Mouse (Mus musculus) embryonic facial prominence, embryonic 14.5 days (tissue): Measurements from ENCODE around the gene Zfp605. TPM values are rescaled to one million over a fixed set of nuclear protein-coding genes. Genes with fewer than 3 reads are reported as not detected.

Source experiments
- ATAC-seq: fragments of 200-750 bp; cut with Nextera tagmentation; 2 replicates; pipeline ENCODE4 v1.8.0; 2017; ENCODE audit warnings: low read depth, moderate number of reproducible peaks, moderate TSS enrichment
- DNase-seq: peaks from one replicate; pipeline ENCODE4 v3.0.0-alpha.2; 2015; ENCODE audit warnings: low spot score
- H3K27ac ChIP-seq: fragments of 300-500 bp; sonication (generic); replicated peaks from 2 replicates; pipeline ENCODE4 v1.5.1; 2014; ENCODE audit warnings: low read depth, mild to moderate bottlenecking, low read length, moderate library complexity
- H3K27me3 ChIP-seq: fragments of 300-500 bp; sonication (generic); replicated peaks from 2 replicates; pipeline ENCODE4 v1.6.1; 2014; ENCODE audit warnings: low read length; ENCODE audit not compliant: control insufficient read depth, insufficient read depth
- H3K36me3 ChIP-seq: fragments of 300-500 bp; sonication (generic); 2 replicates; pipeline ENCODE4 v1.6.1; 2014; ENCODE audit warnings: low read length, mixed read lengths; ENCODE audit not compliant: control insufficient read depth, insufficient read depth
- H3K4me1 ChIP-seq: fragments of 300-500 bp; sonication (generic); 2 replicates; pipeline ENCODE4 v1.6.1; 2014; ENCODE audit warnings: antibody characterized with exemption, low read length; ENCODE audit not compliant: control insufficient read depth, insufficient read depth
- H3K4me2 ChIP-seq: fragments of 300-500 bp; sonication (generic); 2 replicates; pipeline ENCODE4 v1.6.1; 2014; ENCODE audit warnings: low read depth, mild to moderate bottlenecking, low read length, moderate library complexity, mixed read lengths
- H3K4me3 ChIP-seq: fragments of 300-500 bp; sonication (generic); 2 replicates; pipeline ENCODE4 v1.5.1; 2014; ENCODE audit warnings: low read depth, mild to moderate bottlenecking, low read length
- H3K9ac ChIP-seq: fragments of 300-500 bp; sonication (generic); 2 replicates; pipeline ENCODE4 v1.6.1; 2014; ENCODE audit warnings: low read depth, mild to moderate bottlenecking, low read length, moderate library complexity, mixed read lengths
- H3K9me3 ChIP-seq: fragments of 300-500 bp; sonication (generic); 2 replicates; pipeline ENCODE4 v1.6.1; 2016; ENCODE audit warnings: low read length; ENCODE audit not compliant: control insufficient read depth
- WGBS: fragments of 180-500 bp; shearing (Covaris S2); extraction: QIAGEN DNeasy Blood & Tissue Kit; methylation state at CpG from one replicate; pipeline ENCODE4 v1.1.7; 2014; 5-methylcytosine and 5-hydroxymethylcytosine counted together
- polyA plus RNA-seq: library from polyadenylated mRNA; unstranded; fragments of >200 nt; fragmentation: Nextera tagmentation; extraction: Ambion mirVana; gene quantifications from 2 replicates; pipeline ENCODE4 v1.2.1, GENCODE M21; 2014

The Zfp605 gene
- polyA plus RNA-seq, 1 experiment from 2014 or later: 4.0 TPM

GRCm38 (mm10) chr5:110099656-110100580, 10.0 kb upstream of the Zfp605 start, which contains the start of gene Plcxd1:
TSS of gene Plcxd1 (plus strand) at chr5:110099969.
- H3K4me2 ChIP-seq: peak within 1 kb of the TSS; percentile 75
- ATAC-seq: peak; percentile 27; the same call in 1 of the 2 replicates
- peak within 1 kb of the TSS; percentile 35 for H3K4me3 ChIP-seq
- peaks cover 22% of the 10 kb centered on the region for H3K36me3 ChIP-seq
- H3K9me3 ChIP-seq: no peaks in the 10 kb centered on the region
- 5% methylated on average over 24 of the region's 25 CpGs for WGBS
- H3K27ac ChIP-seq: no peak within 1 kb of the TSS; the same call in 1 of the 2 replicates
- H3K4me1 ChIP-seq: peaks cover 26% of the 10 kb centered on the region
- no peaks in the 10 kb centered on the region for H3K27me3 ChIP-seq
- peak; percentile 69 for DNase-seq
- no peak within 1 kb of the TSS; the same call in 1 of the 2 replicates for H3K9ac ChIP-seq

GRCm38 (mm10) chr5:110100921-110101631, 8.8 kb upstream of the Zfp605 start:
- H3K9ac ChIP-seq: peak overlapping the region; percentile 19; the same call in 1 of the 2 replicates
- H3K36me3 ChIP-seq: peaks cover 33% of the 10 kb centered on the region
- H3K27me3 ChIP-seq: no peaks in the 10 kb centered on the region
- no peaks in the 10 kb centered on the region for H3K9me3 ChIP-seq
- peak; percentile 51 for DNase-seq
- no peak for ATAC-seq
- H3K4me1 ChIP-seq: peaks cover 26% of the 10 kb centered on the region
- H3K4me3 ChIP-seq: peak overlapping the region; percentile 35
- no peak overlapping the region for H3K27ac ChIP-seq
- H3K4me2 ChIP-seq: peak overlapping the region; percentile 75
- 2% methylated on average over 31 of the region's 37 CpGs for WGBS

GRCm38 (mm10) chr5:110101716-110102347, 8.1 kb upstream of the Zfp605 start:
- Histone ChIP-seq H3K4me3 (peak overlapping the region; percentile 35), H3K27ac (no peak overlapping the region), H3K27me3 (no peaks in the 10 kb centered on the region), H3K9ac (peak overlapping the region; percentile 19; the same call in 1 of the 2 replicates), H3K36me3 (peaks cover 40% of the 10 kb centered on the region), H3K9me3 (no peaks in the 10 kb centered on the region), H3K4me2 (peak overlapping the region; percentile 75), H3K4me1 (peaks cover 30% of the 10 kb centered on the region)
- DNase-seq: peak; percentile 41
- 0 out of 2 replicates have a peak, but pooled peaks have one; percentile 14 for ATAC-seq
- WGBS: 15% methylated on average over 29 of the region's 34 CpGs

GRCm38 (mm10) chr5:110102429-110102828, 7.5 kb upstream of the Zfp605 start:
- Histone ChIP-seq H3K9me3 (no peaks in the 10 kb centered on the region), H3K27ac (no peak overlapping the region), H3K4me3 (no peak overlapping the region), H3K4me1 (peaks cover 32% of the 10 kb centered on the region), H3K36me3 (peaks cover 40% of the 10 kb centered on the region), H3K4me2 (peak overlapping the region; percentile 75; the same call in 1 of the 2 replicates), H3K27me3 (no peaks in the 10 kb centered on the region), H3K9ac (no peak overlapping the region)
- 91% methylated on average over 13 of the region's 13 CpGs for WGBS
- no peak for DNase-seq
- no peak for ATAC-seq

GRCm38 (mm10) chr5:110102853-110103625, 6.9 kb upstream of the Zfp605 start:
- 96% methylated on average over 19 of the region's 19 CpGs for WGBS
- no peak overlapping the region for H3K4me2 ChIP-seq
- no peak overlapping the region for H3K4me3 ChIP-seq
- H3K27ac ChIP-seq: no peak overlapping the region
- ATAC-seq (no peak), DNase-seq (no peak)
- no peaks in the 10 kb centered on the region for H3K27me3 ChIP-seq
- no peaks in the 10 kb centered on the region for H3K9me3 ChIP-seq
- H3K4me1 ChIP-seq: peaks cover 32% of the 10 kb centered on the region
- peaks cover 40% of the 10 kb centered on the region for H3K36me3 ChIP-seq
- no peak overlapping the region for H3K9ac ChIP-seq

- H3K4me1 ChIP-seq: peaks cover 32% of the 10 kb centered on the region
- ATAC-seq (no peak), DNase-seq (no peak)
- H3K27me3 ChIP-seq: no peaks in the 10 kb centered on the region
- no peak overlapping the region for H3K27ac ChIP-seq
- H3K4me3 ChIP-seq: no peak overlapping the region
- H3K4me2 ChIP-seq: no peak overlapping the region
- H3K9ac ChIP-seq: no peak overlapping the region
- 96% methylated on average over 20 of the region's 27 CpGs for WGBS
- H3K36me3 ChIP-seq: peaks cover 40% of the 10 kb centered on the region
- no peaks in the 10 kb centered on the region for H3K9me3 ChIP-seq
These were observed 5.8 kb upstream of the Zfp605 start for GRCm38 (mm10) chr5:110103901-110104615.

GRCm38 (mm10) chr5:110104616-110105380, 5.1 kb upstream of the Zfp605 start:
- ATAC-seq (no peak), DNase-seq (no peak)
- 94% methylated on average over 36 of the region's 36 CpGs for WGBS
- Histone ChIP-seq H3K27ac (no peak overlapping the region), H3K4me3 (no peak overlapping the region), H3K9me3 (no peaks in the 10 kb centered on the region), H3K4me1 (peaks cover 29% of the 10 kb centered on the region), H3K27me3 (no peaks in the 10 kb centered on the region), H3K4me2 (no peak overlapping the region), H3K36me3 (peaks cover 40% of the 10 kb centered on the region), H3K9ac (no peak overlapping the region)
